Mouse (Mus musculus) neural tube, embryonic 14.5 days (tissue): ENCODE data around the gene Gm37240. TPM values are rescaled to one million over a fixed set of nuclear protein-coding genes. Genes with fewer than 3 reads are reported as not detected.

Experiments
- ATAC-seq: fragments of 200-750 bp; cut with Nextera tagmentation; 2 replicates; pipeline ENCODE4 v1.8.0; 2017; ENCODE audit warnings: low read depth, mild to moderate bottlenecking, moderate TSS enrichment, moderate library complexity
- H3K27ac ChIP-seq: fragments of 300-500 bp; sonication (generic); 2 replicates; pipeline ENCODE4 v1.5.1; 2014; ENCODE audit warnings: low read depth, mild to moderate bottlenecking, control low read depth, low read length, moderate library complexity, mixed read lengths
- H3K27me3 ChIP-seq: fragments of 300-500 bp; sonication (generic); 2 replicates; pipeline ENCODE4 v1.6.1; 2014; ENCODE audit warnings: low read length; ENCODE audit not compliant: control insufficient read depth, insufficient read depth
- H3K36me3 ChIP-seq: fragments of 300-500 bp; sonication (generic); 2 replicates; pipeline ENCODE4 v1.6.1; 2014; ENCODE audit warnings: low read length, mixed read lengths; ENCODE audit not compliant: control insufficient read depth, insufficient read depth
- H3K4me1 ChIP-seq: fragments of 300-500 bp; sonication (generic); 2 replicates; pipeline ENCODE4 v1.6.1; 2014; ENCODE audit warnings: low read length; ENCODE audit not compliant: control insufficient read depth, insufficient read depth
- H3K4me2 ChIP-seq: fragments of 300-500 bp; sonication (generic); 2 replicates; pipeline ENCODE4 v1.6.1; 2014; ENCODE audit warnings: mild to moderate bottlenecking, low read depth, low read length, control low read depth
- H3K4me3 ChIP-seq: fragments of 300-500 bp; sonication (generic); 2 replicates; pipeline ENCODE4 v1.5.1; 2014; ENCODE audit warnings: low read depth, low read length, control low read depth, mixed read lengths
- H3K9ac ChIP-seq: fragments of 300-500 bp; sonication (generic); replicated peaks from 2 replicates; pipeline ENCODE4 v1.6.1; 2014; ENCODE audit warnings: low read depth, mild to moderate bottlenecking, control low read depth, low read length, mixed read lengths
- H3K9me3 ChIP-seq: fragments of 300-500 bp; sonication (generic); 2 replicates; pipeline ENCODE4 v1.6.1; 2016; ENCODE audit warnings: low read length; ENCODE audit not compliant: control insufficient read depth
- WGBS: fragments of 180-500 bp; shearing (Covaris S2); extraction: QIAGEN DNeasy Blood & Tissue Kit; methylation state at CpG from one replicate; pipeline ENCODE4 v1.1.7; 2014; 5-methylcytosine and 5-hydroxymethylcytosine counted together
- polyA plus RNA-seq: library from polyadenylated mRNA; unstranded; fragments of >200 nt; fragmentation: Nextera tagmentation; extraction: Ambion mirVana; gene quantifications from 2 replicates; pipeline ENCODE4 v1.2.1, GENCODE M21; 2014

Gm37240 gene
- polyA plus RNA-seq, 1 experiment from 2014 or later = not detected

DNA sequence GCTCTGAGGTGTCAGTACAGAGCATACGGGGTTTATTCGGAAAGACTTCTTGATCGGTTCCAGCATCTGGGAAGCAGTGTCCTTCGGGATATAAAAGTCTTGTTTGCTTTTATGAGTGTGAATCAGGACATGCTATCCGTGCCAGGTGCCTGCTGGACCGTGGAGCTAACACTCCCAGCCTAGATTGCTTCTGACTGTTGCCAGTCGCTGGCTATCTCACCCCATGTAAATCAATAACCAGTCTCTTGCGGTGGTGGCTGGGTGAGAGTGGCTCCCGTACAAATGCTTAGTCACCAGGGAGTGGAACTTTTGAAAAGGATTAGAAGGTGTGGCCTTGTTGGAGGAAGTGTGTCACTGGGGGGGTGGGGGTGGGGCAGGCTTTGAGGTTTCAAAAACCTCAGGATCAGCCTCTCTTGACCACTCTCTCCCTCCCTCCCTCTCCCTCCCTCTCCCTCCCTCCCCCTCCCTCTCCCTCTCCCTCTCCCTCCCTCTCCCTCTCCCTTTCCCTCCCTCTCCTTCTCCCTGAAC lies 1277.1 kb downstream of the Gm37240 start:
- no peak for ATAC-seq
- 72% methylated on average over 9 of the region's 9 CpGs for WGBS

GRCm38 (mm10) chr3:84603212-84603611 lies 1284.1 kb downstream of the Gm37240 start:
- no peak overlapping the region for H3K4me2 ChIP-seq
- H3K36me3 ChIP-seq = no peaks in the 10 kb centered on the region
- no peaks in the 10 kb centered on the region for H3K9me3 ChIP-seq
- no peak overlapping the region for H3K4me3 ChIP-seq
- no peaks in the 10 kb centered on the region for H3K27me3 ChIP-seq
- ATAC-seq = no peak
- no peak overlapping the region for H3K9ac ChIP-seq
- H3K27ac ChIP-seq = no peak overlapping the region
- H3K4me1 ChIP-seq = no peaks in the 10 kb centered on the region
- 79% methylated on average over 9 of the region's 9 CpGs for WGBS

More for the DNA sequence above, 1277.1 kb downstream of the Gm37240 start:
- Histone ChIP-seq H3K4me2 (no peak overlapping the region), H3K36me3 (no peaks in the 10 kb centered on the region), H3K9me3 (no peaks in the 10 kb centered on the region), H3K4me1 (no peaks in the 10 kb centered on the region), H3K9ac (no peak overlapping the region), H3K4me3 (no peak overlapping the region), H3K27ac (no peak overlapping the region), H3K27me3 (no peaks in the 10 kb centered on the region)

- Histone ChIP-seq H3K9ac (no peak overlapping the region), H3K27ac (no peak overlapping the region), H3K27me3 (no peaks in the 10 kb centered on the region), H3K4me1 (no peaks in the 10 kb centered on the region), H3K9me3 (no peaks in the 10 kb centered on the region), H3K36me3 (no peaks in the 10 kb centered on the region), H3K4me3 (no peak overlapping the region), H3K4me2 (no peak overlapping the region)
- WGBS = 96% methylated on average over 2 of the region's 2 CpGs
- no peak for ATAC-seq
These were observed 1284.6 kb downstream of the Gm37240 start for GRCm38 (mm10) chr3:84602759-84603158.

GRCm38 (mm10) chr3:84601870-84602495 lies 1285.3 kb downstream of the Gm37240 start:
- WGBS = 89% methylated on average over 9 of the region's 9 CpGs
- H3K27me3 ChIP-seq = no peaks in the 10 kb centered on the region
- H3K4me3 ChIP-seq = no peak overlapping the region
- no peaks in the 10 kb centered on the region for H3K4me1 ChIP-seq
- H3K27ac ChIP-seq = no peak overlapping the region
- H3K36me3 ChIP-seq = no peaks in the 10 kb centered on the region
- H3K4me2 ChIP-seq = no peak overlapping the region
- H3K9me3 ChIP-seq = no peaks in the 10 kb centered on the region
- no peak overlapping the region for H3K9ac ChIP-seq
- no peak for ATAC-seq

DNA sequence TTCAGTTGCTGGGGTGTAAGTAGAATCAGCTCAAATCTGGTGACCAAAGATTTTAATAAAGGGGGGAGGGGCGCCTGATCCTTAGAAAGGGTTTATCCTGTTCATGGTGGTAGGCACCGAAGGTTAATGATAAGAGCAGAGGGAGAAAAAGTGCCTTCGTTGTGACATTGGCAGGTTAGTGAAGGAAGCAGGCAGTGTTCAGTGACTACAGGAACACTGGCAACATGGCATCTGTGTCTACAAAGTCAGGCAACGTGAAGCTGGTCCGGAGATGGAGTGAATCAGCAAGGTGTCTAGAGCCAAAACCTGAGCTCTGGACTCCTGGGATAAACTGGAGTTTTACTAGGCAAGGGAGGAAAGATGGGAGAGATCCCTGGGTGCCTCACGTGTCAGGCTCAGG lies 1288.6 kb downstream of the Gm37240 start:
- Histone ChIP-seq H3K36me3 (no peaks in the 10 kb centered on the region), H3K27ac (no peak overlapping the region), H3K4me3 (no peak overlapping the region), H3K4me2 (no peak overlapping the region), H3K27me3 (no peaks in the 10 kb centered on the region), H3K9me3 (no peaks in the 10 kb centered on the region), H3K9ac (no peak overlapping the region), H3K4me1 (no peaks in the 10 kb centered on the region)
- WGBS = 91% methylated on average over 6 of the region's 6 CpGs
- no peak for ATAC-seq

DNA sequence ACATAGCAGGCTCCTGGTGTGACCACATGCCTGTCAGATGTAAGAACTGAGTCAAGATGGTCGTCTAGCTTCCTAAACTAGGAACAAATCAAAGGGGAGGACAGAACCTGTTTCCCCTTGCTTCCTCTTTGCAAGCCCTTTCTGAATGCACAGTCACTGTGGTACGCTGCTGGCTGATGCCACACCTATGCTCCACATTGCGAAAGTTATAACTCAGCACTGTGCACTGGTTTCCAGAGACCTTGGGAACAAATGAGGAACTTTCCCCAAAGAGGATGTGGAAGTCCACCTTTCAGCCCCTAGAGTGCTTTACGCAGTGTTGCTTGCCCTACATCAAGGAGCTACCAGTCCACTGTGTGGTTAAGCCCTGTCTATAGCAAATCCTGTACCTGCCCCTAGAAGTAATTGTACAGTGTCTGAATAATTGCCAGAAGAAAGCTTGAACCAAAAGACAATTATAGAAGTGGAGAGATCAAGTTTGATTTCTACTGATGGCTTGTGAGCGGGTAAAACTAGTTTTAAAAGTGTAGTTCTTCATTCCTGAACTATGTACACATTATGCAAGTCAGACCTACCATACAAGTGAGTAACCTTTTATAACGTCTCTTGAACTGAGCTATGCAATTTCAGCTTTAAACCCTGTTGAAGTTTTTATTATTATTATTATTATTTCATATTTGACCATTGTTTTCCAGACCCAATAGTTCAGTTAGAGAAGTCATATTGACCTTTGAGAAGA lies 1289.2 kb downstream of the Gm37240 start:
- no peak overlapping the region for H3K27ac ChIP-seq
- H3K4me1 ChIP-seq = no peaks in the 10 kb centered on the region
- H3K27me3 ChIP-seq = no peaks in the 10 kb centered on the region
- H3K9me3 ChIP-seq = no peaks in the 10 kb centered on the region
- no peak overlapping the region for H3K4me3 ChIP-seq
- WGBS = 88% methylated on average over 6 of the region's 6 CpGs
- ATAC-seq = no peak
- H3K36me3 ChIP-seq = no peaks in the 10 kb centered on the region
- no peak overlapping the region for H3K4me2 ChIP-seq
- H3K9ac ChIP-seq = no peak overlapping the region

DNA sequence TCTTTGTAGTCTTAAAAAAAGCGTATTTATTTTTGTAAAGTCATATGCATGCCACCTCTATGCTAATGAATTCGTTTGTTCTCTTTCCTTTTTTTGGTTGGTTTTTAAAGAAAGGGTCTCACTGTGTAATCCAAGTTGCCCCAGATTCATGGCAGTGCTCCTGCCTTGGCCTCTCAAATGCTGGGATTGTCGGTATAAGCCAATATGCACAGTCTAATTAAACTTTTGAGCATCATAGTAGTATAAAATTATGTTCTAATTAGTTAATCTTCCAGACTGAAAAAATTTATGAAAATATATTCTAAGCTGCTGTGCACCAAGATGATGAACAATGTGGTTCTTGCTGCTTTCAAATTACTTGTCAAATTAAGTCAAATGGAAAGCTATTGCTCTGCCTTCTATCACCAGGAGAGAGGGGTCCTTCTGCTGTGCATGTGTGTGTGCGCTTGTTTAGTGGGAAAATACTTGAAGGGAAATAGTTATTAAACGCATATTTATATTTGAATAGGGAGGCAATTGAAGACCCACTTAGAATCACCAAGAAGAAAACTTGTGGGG lies 1291.6 kb downstream of the Gm37240 start:
- Histone ChIP-seq H3K4me1 (no peaks in the 10 kb centered on the region), H3K4me3 (no peak overlapping the region), H3K9ac (no peak overlapping the region), H3K36me3 (no peaks in the 10 kb centered on the region), H3K9me3 (no peaks in the 10 kb centered on the region), H3K27me3 (no peaks in the 10 kb centered on the region), H3K27ac (no peak overlapping the region), H3K4me2 (peak overlapping the region; percentile 33; the same call in 1 of the 2 replicates)
- WGBS = 40% methylated on average over 5 of the region's 5 CpGs
- ATAC-seq = no peak

DNA sequence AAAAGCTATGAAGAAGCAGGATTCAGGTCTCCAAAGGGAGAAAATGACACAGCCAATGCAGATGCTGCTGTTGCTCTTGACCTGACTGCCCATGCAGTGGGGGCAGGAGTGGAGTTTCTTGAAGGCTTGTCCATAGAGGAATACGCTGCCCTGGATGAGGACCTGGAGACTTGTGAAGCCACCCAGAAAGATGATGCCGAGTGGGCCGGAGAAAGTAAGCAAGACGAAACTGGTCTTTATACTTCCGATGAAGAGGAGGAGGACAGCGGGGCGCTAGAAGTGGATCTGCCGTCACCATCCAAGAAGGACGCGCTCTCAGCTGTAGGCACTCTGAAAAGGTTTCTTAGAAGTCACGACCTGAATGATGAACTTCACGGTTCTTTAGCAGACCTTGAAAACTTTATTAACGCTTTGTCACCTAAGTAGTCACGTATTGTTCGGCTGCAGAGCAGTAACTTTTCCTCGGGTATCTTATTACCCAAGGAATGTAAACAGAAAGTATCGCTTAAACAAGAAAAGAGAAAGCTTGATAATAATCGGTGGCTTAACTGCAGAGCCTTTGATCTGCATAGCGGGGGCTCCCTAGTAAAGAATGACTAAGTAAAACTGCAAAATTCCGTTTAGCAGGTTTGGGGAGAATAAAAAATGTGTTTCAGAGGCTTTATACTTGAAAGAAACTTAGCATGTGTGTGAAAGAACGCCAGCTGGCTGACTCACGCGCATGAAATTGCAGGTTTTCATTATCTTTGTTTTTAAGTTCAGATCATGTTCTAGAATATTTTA lies 1292.2 kb downstream of the Gm37240 start:
- ATAC-seq = no peak
- no peak overlapping the region for H3K9ac ChIP-seq
- H3K4me2 ChIP-seq = peak overlapping the region; percentile 33
- no peaks in the 10 kb centered on the region for H3K9me3 ChIP-seq
- no peaks in the 10 kb centered on the region for H3K4me1 ChIP-seq
- H3K4me3 ChIP-seq = no peak overlapping the region
- H3K27ac ChIP-seq = no peak overlapping the region
- 10% methylated on average over 23 of the region's 23 CpGs for WGBS
- no peaks in the 10 kb centered on the region for H3K27me3 ChIP-seq
- no peaks in the 10 kb centered on the region for H3K36me3 ChIP-seq
